Mouse (Mus musculus) small intestine, adult 2 months (tissue): ENCODE measurements around the gene Ehbp1l1. TPM values are rescaled to one million over a fixed set of nuclear protein-coding genes. Genes with fewer than 3 reads are reported as not detected.

Experiments used
- H3K27ac ChIP-seq: fragments of 200-500 bp; 2 replicates; pipeline ENCODE4 v1.5.1; 2012; ENCODE audit warnings: low read depth, low read length, control low read depth, inconsistent platforms; ENCODE audit not compliant: insufficient read depth
- H3K27me3 ChIP-seq: fragments of 200-500 bp; 2 replicates; pipeline ENCODE4 v1.6.1; 2012; ENCODE audit warnings: mild to moderate bottlenecking, moderate library complexity, low read length, inconsistent platforms; ENCODE audit not compliant: control insufficient read depth, insufficient read depth
- H3K36me3 ChIP-seq: fragments of 200-500 bp; 2 replicates; pipeline ENCODE4 v1.6.1; 2012; ENCODE audit warnings: mild to moderate bottlenecking, low read length, control low read depth, inconsistent platforms; ENCODE audit not compliant: control insufficient read depth, insufficient read depth
- H3K4me1 ChIP-seq: fragments of 200-500 bp; 2 replicates; pipeline ENCODE4 v1.6.1; 2012; ENCODE audit warnings: low read length, inconsistent platforms, mixed read lengths; ENCODE audit not compliant: control insufficient read depth, insufficient read depth, insufficient read length
- H3K4me3 ChIP-seq: fragments of 200-500 bp; 2 replicates; pipeline ENCODE4 v1.5.1; 2012; ENCODE audit warnings: low read depth, mild to moderate bottlenecking, control low read depth, inconsistent platforms, low read length, moderate library complexity
- CTCF ChIP-seq: fragments of 200-500 bp; IDR thresholded peaks from 2 replicates; pipeline ENCODE4 v1.5.1; 2012; ENCODE audit warnings: low read depth, mild to moderate bottlenecking, control low read depth, inconsistent platforms, low read length, moderate library complexity, mixed read lengths; ENCODE audit not compliant: insufficient replicate concordance, insufficient read length; ENCODE audit errors: extremely low read depth
- POLR2A ChIP-seq: fragments of 200-500 bp; IDR thresholded peaks from 2 replicates; pipeline ENCODE4 v1.6.1; 2012; ENCODE audit warnings: low read depth, mild to moderate bottlenecking, control low read depth, inconsistent platforms, low read length, moderate library complexity
- WGBS: fragments of 180-500 bp; shearing (Covaris S2); methylation state at CpG from one replicate; pipeline ENCODE4 v1.1.7; 2018; 5-methylcytosine and 5-hydroxymethylcytosine counted together
- polyA plus RNA-seq: library from polyadenylated mRNA; depleted of rRNA; stranded (reverse); fragments of >200 nt; gene quantifications from 2 replicates; pipeline ENCODE4 v1.2.3, GENCODE M21; 2012

Gene Ehbp1l1
- polyA plus RNA-seq, 1 experiment: 100 TPM

- TF ChIP-seq CTCF: no peak
- H3K27ac ChIP-seq: no peak overlapping the region
- peaks cover 13% of the 10 kb centered on the region for H3K4me1 ChIP-seq
- 20% methylated on average over 36 of the region's 36 CpGs for WGBS
- H3K27me3 ChIP-seq: peaks cover 23% of the 10 kb centered on the region
- H3K4me3 ChIP-seq: no peak overlapping the region
- H3K36me3 ChIP-seq: no peaks in the 10 kb centered on the region
These were observed 19.9 kb upstream of the Ehbp1l1 start for GRCm38 (mm10) chr19:5745756-5746710.

- H3K4me1 ChIP-seq: peaks cover 13% of the 10 kb centered on the region
- H3K27ac ChIP-seq: no peak overlapping the region
- TF ChIP-seq CTCF (no peak), POLR2A (no peak)
- no peaks in the 10 kb centered on the region for H3K36me3 ChIP-seq
- WGBS: 64% methylated on average over 5 of the region's 5 CpGs
- H3K4me3 ChIP-seq: no peak overlapping the region
- peaks cover 36% of the 10 kb centered on the region for H3K27me3 ChIP-seq
These were observed 17.5 kb upstream of the Ehbp1l1 start for GRCm38 (mm10) chr19:5743576-5743975.

- H3K4me1 ChIP-seq: peaks cover 13% of the 10 kb centered on the region
- TF ChIP-seq POLR2A: no peak
- no peak for TF ChIP-seq CTCF
- 14% methylated on average over 32 of the region's 32 CpGs for WGBS
- H3K36me3 ChIP-seq: no peaks in the 10 kb centered on the region
- peaks cover 33% of the 10 kb centered on the region for H3K27me3 ChIP-seq
- 0 out of 2 replicates have a peak overlapping the region, but pooled peaks have one; percentile 4 for H3K27ac ChIP-seq
- peak overlapping the region; percentile 61 for H3K4me3 ChIP-seq
These were observed 16.1 kb upstream of the Ehbp1l1 start for GRCm38 (mm10) chr19:5742241-5742641.

DNA sequence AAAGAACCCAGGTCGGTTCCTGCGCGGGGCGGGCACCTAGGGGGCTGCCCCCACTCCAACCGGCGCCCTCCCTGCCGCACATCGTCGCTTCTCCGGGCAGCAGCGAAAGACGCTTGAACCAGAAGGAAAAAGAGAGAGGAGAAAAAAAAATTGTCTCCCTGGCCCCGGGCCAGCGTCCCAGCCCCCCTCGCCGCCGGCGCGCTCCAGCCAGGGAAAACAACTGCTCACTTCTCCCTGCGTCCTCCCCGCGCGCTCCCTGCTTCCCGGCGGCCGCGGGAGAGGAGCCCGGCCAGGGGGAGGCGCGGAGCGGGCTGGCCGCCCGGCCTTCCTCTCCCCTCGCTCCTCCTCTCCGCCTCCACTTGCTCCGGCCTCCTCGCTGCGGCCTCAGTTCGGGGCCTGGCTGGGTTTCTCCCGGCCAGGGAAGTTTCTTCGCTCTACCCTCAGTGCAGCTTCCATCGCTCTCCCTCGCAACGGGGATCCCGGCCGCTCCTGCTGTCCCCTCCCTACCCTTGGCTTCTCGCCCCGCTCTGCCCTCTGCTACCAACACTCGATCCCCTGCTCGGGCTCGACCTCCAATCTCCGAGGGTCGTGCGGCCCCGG is 15.6 kb upstream of the Ehbp1l1 start:
- peak; percentile 18; the same call in 1 of the 2 replicates for TF ChIP-seq POLR2A
- TF ChIP-seq CTCF: no peak
- under 1% methylated on average over 52 of the region's 55 CpGs for WGBS
- peak overlapping the region; percentile 59 for H3K27ac ChIP-seq

DNA sequence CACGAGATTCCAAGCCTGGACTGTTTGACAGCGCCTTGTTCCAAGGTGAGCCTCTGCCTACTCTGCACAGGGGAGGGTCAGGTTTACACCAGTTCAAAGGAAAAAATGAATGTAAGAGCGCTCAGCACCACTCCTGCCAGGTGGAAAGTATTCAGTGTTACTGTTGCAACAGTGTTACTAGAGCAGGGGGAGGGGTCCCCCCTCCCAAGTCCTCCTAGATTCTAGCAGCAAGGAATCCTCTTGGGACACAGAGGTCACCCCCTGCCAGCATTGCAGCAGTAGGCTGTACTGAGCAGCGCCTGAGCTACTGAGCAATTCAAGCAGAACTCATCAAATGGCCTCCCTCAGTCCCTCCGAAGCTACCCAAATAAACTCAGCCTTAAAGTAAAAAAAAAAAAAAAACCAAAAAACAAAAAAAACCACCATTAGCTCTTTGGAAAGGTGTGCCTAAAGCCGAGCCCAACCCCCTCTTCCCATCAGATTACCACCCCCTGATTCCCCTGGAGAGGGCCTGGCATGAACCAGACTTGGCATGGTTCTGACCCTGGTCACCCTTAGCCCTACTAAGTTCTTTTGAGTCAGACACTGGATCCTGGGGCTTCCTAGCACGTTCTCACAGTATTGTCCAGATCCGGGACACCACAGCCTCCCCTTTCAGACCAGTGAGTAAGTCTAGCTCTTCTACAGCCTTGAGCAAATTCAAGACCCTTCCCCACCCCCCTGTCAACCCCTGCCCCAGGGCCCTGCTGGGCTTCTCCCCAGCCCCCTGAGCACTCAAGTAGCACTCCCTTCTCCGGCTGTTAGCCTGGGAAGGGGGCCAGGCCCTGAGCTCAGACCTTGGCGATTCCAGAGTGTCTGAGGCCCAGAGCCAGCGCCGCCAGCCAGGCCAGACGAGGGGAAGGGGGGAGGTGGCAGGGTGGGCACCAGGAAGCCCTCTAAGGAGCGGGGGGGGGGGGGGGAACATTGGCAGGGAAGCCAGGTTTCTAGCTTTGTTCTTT is 14.5 kb upstream of the Ehbp1l1 start, which contains the start of gene Ltbp3:
Gene Ltbp3 (plus strand): TSS at position 585 of the 998 bp plus-strand sequence.
- no peaks in the 10 kb centered on the region for H3K36me3 ChIP-seq
- H3K4me1 ChIP-seq: peaks cover 6% of the 10 kb centered on the region
- TF ChIP-seq POLR2A: no peak
- no peak for TF ChIP-seq CTCF
- H3K4me3 ChIP-seq: peak within 1 kb of the TSS; percentile 61
- 60% methylated on average over 14 of the region's 14 CpGs for WGBS
- H3K27me3 ChIP-seq: peaks cover 27% of the 10 kb centered on the region
- peak within 1 kb of the TSS; percentile 59 for H3K27ac ChIP-seq

More for the DNA sequence above, 15.6 kb upstream of the Ehbp1l1 start:
- Histone ChIP-seq H3K27me3 (peaks cover 33% of the 10 kb centered on the region), H3K36me3 (no peaks in the 10 kb centered on the region), H3K4me1 (peaks cover 12% of the 10 kb centered on the region), H3K4me3 (peak overlapping the region; percentile 61)

- 44% methylated on average over 2 of the region's 2 CpGs for WGBS
- TF ChIP-seq POLR2A: no peak
- no peak for TF ChIP-seq CTCF
- no peaks in the 10 kb centered on the region for H3K36me3 ChIP-seq
These were observed 13.3 kb upstream of the Ehbp1l1 start for GRCm38 (mm10) chr19:5739446-5739845.

More at GRCm38 (mm10) chr19:5739446-5739845, 13.3 kb upstream of the Ehbp1l1 start:
- peaks cover 26% of the 10 kb centered on the region for H3K27me3 ChIP-seq
- H3K27ac ChIP-seq: no peak overlapping the region
- no peak overlapping the region for H3K4me3 ChIP-seq
- peaks cover 6% of the 10 kb centered on the region for H3K4me1 ChIP-seq
